Mouse (Mus musculus): ENCODE data around the gene Rundc1.

Gene Rundc1

DNA sequence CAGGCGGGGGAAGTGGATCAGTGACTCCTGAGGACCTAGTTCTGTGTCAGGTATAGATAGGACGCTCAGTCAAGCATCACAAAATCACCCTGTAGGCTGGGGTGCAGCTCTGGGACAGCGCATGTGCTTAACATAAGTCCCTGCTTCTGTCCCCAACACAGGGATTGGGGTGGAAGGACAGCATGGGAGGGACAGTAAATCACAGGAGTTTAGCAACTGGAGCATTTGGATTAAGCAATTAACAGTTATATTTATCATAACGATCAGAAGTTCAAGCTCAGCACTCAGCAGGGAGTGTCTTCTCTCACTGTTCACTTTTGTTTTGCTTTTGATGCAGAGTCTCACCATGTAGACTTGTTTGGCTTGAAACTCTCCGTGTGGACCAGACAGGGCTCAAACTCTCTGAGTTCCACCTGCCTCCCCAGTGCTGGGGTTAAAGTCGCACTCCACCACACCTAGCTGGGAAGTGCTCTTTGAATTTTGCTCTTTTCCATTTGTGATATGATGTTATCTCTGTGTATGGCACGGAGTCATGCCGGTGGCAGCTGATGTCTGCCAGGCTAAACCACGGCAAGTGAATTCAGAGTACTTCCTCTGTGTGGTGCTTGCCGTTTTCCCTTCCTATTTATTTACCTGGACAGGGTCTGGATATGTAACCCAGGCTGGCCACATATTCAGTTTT, 27.3 kb downstream of the Rundc1 start:
- CTCF ChIA-PET = interaction anchor here in 2 of 4 experiments (0.6 to 1.7 kb wide), 3 partner anchors 10 to 15 kb away, joined by 4 to 8 read pairs (median 5); partner anchors contain the start of genes Rnd2 (in 1 of the 2) and Rpl27 (in 1 of the 2)
- POLR2A ChIA-PET = interaction anchor here (0.5 to 24.0 kb wide), 16 partner anchors 2 to 262 kb away, joined by 3 to 550 read pairs (median 4); partner anchors contain the start of genes Rpl27 (in 4 of the 4), Rnd2 (in 2 of the 4), Vat1 (in 2 of the 4) and Ifi35 (in 1 of the 4)

DNA sequence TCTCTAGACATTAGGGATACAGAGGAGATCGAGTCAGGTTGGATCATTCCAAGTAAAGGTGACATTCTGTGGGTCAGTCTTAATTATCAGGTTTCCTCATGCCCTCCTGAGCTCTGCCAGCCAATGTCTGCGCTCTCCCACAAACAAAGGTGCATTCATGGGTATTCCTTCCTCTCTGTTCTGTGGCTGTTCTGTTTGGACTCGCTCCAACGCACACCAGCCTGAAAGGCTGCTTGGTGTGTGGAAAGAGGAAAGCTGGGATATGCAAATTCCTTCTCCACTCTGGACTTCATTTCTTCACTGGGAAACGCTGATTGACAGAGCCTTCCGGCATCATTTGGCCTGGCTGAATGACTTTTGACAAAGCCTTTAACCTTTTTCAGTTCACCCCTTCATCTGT, 29.8 kb downstream of the Rundc1 start:
- POLR2A ChIA-PET = interaction anchor here in 3 of 4 experiments (0.6 to 24.0 kb wide), 11 partner anchors 5 to 129 kb away, joined by 3 to 550 read pairs (median 4); partner anchors contain the start of genes Rpl27 (in 3 of the 3), Rnd2 (in 2 of the 3), Vat1 (in 2 of the 3) and Aoc2 (in 1 of the 3)
- CTCF ChIA-PET = interaction anchor here in 1 of 4 experiments (1.1 to 1.7 kb wide), 2 partner anchors 13 to 62 kb away, joined by 3 to 6 read pairs; partner anchors contain the start of gene Rpl27

DNA sequence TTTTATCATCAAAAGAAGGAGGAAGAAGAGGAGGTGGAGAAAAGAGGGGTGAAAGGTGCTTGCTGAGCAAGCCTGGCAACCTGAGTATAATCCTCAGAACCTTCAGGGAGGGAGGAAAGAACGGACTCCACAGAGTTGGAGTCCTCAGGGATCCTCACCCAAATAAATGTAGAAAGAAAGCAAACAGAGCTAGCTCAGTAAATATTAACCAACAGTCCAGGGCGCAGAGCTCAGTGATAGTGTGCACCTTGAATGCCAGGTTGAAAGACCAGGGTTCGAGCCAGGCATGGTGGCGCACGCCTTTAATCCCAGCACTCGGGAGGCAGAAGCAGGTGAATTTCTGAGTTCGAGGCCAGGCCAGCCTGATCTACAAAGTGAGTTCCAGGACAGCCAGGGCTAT, 30.7 kb downstream of the Rundc1 start:
- POLR2A ChIA-PET = interaction anchor here in 3 of 4 experiments (0.6 to 24.0 kb wide), 13 partner anchors 6 to 130 kb away, joined by 3 to 550 read pairs (median 4); partner anchors contain the start of genes Rpl27 (in 3 of the 3), Rnd2 (in 2 of the 3), Vat1 (in 2 of the 3) and Aoc2 (in 1 of the 3)
- CTCF ChIA-PET = interaction anchor here in 2 of 4 experiments (0.5 to 1.7 kb wide), 2 partner anchors 14 to 116 kb away, joined by 5 to 6 read pairs; partner anchors contain the start of gene Rpl27 (in 1 of the 2)

DNA sequence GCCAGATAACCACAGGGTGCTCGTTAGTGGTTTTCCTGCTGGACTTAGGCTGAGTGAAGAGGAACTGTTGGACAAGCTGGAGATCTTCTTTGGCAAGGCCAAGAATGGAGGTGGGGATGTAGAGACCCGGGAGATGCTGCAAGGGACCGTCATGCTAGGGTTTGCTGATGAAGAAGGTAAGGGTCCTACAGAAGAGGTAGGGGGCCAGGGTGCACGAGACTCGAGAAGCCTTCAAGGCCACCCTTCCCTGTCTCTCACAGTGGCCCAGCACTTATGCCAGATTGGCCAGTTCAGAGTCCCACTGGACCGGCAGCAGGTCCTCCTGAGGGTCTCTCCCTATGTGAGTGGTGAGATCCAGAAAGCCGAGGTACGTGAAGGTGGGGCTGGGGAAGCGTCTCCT, 32.7 kb downstream of the Rundc1 start:
- ChIA-PET CTCF (interaction anchor here in 1 of 4 experiments (0.6 kb wide), 1 partner anchor 8 kb away, joined by 3 read pairs; no protein-coding TSS in a partner anchor), POLR2A (interaction anchor here in 3 of 4 experiments (1.3 to 24.0 kb wide), 10 partner anchors 5 to 126 kb away, joined by 3 to 550 read pairs (median 12); partner anchors contain the start of genes Rpl27 (in 3 of the 3), Rnd2 (in 2 of the 3), Vat1 (in 2 of the 3) and Brca1 (in 1 of the 3))

DNA sequence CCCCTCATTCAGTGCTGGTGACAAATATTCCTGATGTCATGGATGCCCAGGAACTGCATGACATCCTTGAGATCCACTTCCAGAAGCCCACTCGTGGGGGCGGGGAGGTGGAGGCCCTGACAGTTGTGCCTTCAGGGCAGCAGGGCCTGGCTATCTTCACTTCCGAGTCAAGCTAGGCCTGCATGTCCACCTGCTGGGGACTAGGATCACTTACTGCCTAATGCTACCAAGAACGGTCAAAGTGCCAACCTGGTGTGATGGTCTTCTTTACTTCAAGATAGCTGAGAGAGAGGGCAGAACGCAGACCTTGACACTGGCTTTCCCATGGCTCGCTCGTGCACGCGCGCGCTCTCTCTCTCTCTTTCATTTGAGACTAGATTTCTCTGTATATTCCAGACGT, 33.3 kb downstream of the Rundc1 start:
- POLR2A ChIA-PET = interaction anchor here (0.7 to 24.0 kb wide), 21 partner anchors 4 to 132 kb away, joined by 3 to 550 read pairs (median 6); partner anchors contain the start of genes Rpl27 (in 4 of the 4), Ifi35 (in 2 of the 4), Nbr1 (in 2 of the 4) and Rnd2 (in 2 of the 4)
- CTCF ChIA-PET = interaction anchor here in 3 of 4 experiments (0.6 to 1.3 kb wide), 7 partner anchors 8 to 400 kb away, joined by 3 to 8 read pairs (median 4); partner anchors contain the start of gene Rpl27 (in 2 of the 3)

DNA sequence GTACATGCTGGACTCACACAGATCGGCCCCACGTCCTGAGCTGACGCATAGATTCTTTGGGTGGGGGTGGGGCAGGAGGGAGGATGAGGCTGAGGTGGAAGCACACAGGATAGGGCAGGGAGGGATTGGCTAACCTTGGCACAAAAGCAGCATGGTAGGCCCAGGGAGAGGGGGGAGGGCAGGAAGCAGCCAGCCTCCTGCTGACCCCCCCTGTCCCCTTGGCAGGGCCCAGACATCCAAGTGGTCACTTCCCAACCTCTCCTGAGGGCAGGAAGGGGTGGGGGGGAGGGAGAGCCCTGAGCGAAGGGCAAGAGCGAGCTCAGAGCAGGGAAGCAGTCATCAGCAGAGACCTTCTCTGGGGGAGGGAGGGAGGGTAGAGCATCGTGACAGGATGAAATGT, 34.8 kb downstream of the Rundc1 start:
- CTCF ChIA-PET = interaction anchor here (0.6 to 2.1 kb wide), 10 partner anchors 15 to 503 kb away, joined by 3 to 16 read pairs (median 4); partner anchors contain the start of gene Rpl27 (in 1 of the 4)

DNA sequence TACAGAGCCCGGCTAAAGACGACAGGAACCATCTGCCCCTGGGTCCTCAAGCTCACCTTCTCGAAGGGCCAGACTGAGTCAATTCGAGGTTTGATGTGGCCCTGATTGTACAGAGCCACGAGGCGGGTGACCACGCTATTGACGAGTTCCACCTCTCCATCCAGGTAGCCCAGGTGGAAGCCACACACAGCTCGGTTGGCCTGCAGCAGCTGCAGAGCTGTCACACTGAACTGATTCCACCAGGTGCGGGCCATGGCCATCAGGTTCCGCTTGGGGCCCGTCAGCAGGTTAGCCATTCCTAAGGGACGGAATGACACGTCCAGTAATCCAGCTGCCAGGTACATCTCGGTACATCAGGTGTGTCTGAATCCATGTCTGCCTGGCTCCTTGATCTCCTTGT, 35.4 kb downstream of the Rundc1 start:
- POLR2A ChIA-PET = interaction anchor here in 3 of 4 experiments (1.0 to 24.0 kb wide), 13 partner anchors 2 to 41 kb away, joined by 3 to 550 read pairs (median 7); partner anchors contain the start of genes Rpl27 (in 3 of the 3), Gm27029 (in 1 of the 3), Ifi35 (in 1 of the 3) and Ptges3l (in 1 of the 3)
- CTCF ChIA-PET = interaction anchor here in 1 of 4 experiments (2.1 kb wide), 1 partner anchor 18 kb away, joined by 6 read pairs; the partner anchor contains the start of gene Rpl27

More for the DNA sequence above, 34.8 kb downstream of the Rundc1 start:
- POLR2A ChIA-PET = interaction anchor here in 3 of 4 experiments (0.6 to 24.0 kb wide), 28 partner anchors 3 to 1549 kb away, joined by 3 to 550 read pairs (median 5); partner anchors contain the start of genes Rpl27 (in 3 of the 3), Gm27029 (in 2 of the 3), Ifi35 (in 2 of the 3) and Rnd2 (in 2 of the 3)

DNA sequence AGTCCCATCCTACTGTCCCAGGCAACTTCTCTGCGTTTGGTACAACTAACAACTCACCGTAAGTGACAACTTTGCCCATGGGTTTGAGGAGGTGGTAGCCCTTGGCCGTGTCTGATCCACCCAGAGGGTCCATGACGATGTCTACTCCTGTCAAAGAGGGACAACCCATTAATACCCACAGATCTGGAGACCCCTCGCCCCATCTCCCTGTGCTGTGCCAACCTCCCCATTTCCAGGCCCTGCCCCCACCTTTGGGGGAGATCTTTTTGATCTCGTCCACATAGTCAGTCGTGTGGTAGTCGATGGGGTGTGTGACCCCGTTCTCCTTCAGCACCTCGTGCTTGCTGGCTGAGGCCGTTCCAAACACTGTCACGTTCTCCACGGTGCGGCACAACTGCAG, 37.3 kb downstream of the Rundc1 start:
- CTCF ChIA-PET = no interaction called here

DNA sequence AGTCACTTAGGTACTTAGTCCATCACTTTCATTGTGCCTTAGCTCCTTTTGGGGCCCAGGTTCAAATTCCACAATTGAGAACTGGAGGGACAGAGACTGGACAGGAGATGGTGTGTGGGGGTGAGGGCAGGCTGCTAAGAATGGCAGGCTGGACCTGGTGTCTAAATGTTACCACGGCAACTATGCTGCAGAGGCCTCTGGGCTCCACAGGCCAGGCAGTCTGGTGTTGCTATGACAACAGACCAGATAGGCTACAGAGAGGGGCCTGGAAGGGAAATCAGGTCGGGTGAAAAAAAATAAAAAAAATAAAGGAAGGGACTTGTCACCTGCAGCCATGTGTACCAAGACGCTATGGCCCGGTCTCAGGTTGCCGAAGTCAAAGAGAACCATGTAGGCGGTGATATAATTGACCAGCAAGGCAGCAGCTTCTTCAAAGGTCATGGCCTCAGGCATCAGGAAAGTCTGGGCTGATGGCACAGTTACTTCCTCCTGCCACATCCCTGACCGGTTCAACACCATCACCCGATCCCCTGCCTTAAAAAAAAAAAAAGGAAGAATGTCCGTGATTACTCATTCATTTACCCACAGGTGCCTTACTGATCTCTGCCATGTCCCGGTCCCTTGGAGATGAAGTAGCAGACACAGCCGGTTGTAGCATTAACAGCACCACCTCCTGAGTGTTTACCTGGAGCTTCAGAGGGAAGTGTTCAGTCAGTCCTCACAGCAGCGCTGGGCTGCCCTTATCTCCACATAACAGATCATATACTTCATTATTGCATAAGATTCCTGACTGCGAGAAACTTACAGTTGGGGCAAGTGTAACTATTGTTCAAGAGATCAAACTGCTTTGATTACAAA, 37.9 kb downstream of the Rundc1 start:
- POLR2A ChIA-PET = interaction anchor here in 3 of 4 experiments (0.6 to 24.0 kb wide), 12 partner anchors 7 to 462 kb away, joined by 3 to 550 read pairs (median 12); partner anchors contain the start of genes Rpl27 (in 3 of the 3) and Ifi35 (in 2 of the 3)
- CTCF ChIA-PET = no interaction called here

More for the DNA sequence above, 37.3 kb downstream of the Rundc1 start:
- POLR2A ChIA-PET = interaction anchor here in 3 of 4 experiments (0.6 to 24.0 kb wide), 4 partner anchors 12 to 463 kb away, joined by 3 to 550 read pairs (median 59); partner anchors contain the start of genes Rpl27 (in 2 of the 3) and Ifi35 (in 1 of the 3)

DNA sequence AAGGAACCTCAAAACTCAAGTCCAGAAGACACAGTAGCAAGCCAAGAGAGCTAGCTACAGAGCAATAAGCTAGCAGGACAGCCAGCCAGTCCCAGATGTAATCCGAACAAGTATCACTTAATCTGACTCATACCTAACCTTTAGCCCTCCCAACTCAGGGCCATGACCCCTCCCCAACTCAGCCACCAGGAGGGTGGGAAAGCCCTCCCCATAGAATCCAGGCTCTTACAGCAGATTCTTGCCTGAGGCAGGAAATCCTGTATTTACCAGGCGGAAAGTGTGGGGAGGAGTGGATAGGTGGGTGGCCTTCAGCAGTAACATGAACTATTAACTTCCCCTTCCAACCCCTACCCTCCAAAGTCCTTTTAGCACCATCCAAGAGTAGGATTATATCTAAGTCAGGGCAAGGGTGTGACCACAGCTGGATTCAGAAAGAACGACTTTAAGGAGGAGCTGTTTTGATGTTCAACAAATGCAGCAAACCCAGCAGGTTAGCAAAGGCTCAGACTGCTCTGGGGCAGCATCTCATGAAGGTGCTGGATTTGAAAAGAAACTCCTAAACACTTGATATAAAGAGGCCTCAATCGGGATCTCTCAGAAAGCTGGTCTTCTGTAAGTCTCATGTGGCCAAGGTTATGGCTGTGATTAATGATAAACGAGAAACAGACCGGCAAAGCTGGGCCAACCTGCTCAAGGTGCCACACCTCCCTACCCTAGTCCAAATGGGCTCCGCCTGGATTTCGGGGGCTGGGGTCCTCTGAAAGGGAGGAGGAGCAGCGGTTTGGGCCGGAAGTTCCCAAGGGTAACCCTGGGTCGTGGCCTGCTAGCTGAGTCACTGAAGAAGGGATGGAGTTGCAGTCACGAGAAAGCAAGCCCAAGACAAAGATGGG, 39.6 kb downstream of the Rundc1 start, which contains the start of gene Rnd2:
Gene Rnd2 (plus strand): TSS at position 789 of the 890 bp plus-strand sequence.
- ChIA-PET CTCF (interaction anchor here (0.5 to 2.8 kb wide), 11 partner anchors 12 to 179 kb away, joined by 3 to 19 read pairs (median 4); partner anchors contain the start of gene Rpl27 (in 3 of the 4)), POLR2A (interaction anchor here (0.6 to 24.0 kb wide), 72 partner anchors 9 to 1145 kb away, joined by 3 to 550 read pairs (median 4); partner anchors contain the start of genes Rpl27 (in 4 of the 4), Aarsd1 (in 3 of the 4), Brca1 (in 2 of the 4) and Cntd1 (in 2 of the 4))

DNA sequence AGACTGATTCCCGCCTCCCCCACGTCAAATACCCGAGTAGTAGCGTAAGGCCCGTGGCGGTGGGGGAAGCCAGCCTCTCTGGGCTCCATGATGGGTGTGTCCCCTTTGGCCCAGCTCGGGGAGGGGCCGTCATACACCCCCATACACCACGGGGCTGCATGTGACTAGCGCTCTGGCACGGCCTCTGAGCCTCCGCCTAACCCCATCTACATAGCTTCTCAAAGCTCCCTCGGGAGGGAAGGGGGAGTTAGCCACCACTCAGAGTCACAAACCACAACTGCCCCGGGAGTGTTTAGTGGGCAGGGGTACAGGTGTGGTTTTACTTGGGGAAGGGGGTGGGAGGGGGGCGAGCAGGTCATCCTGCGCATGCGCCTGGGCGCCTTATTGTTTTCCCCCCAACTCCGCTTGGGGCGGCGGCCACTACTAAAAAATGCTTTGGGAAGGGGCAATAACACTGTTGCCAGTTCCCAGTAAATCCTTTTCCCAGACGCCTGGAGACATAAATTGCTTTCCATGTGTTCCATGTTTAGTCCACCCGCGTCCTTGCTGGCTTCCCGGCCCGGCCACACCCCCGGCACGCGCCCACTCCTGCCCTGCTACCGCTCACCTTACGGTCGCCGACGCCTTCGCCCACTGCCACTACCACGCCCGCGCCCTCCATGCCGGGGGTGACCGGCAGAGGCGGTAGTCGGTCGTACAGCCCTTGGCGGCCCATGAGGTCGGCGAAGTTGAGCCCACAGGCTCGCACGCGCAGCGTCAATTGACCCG, 40.4 kb downstream of the Rundc1 start:
- CTCF ChIA-PET = interaction anchor here (0.5 to 2.8 kb wide), 13 partner anchors 13 to 338 kb away, joined by 3 to 19 read pairs (median 3); partner anchors contain the start of gene Rpl27 (in 1 of the 4)
- POLR2A ChIA-PET = interaction anchor here (0.6 to 24.0 kb wide), 74 partner anchors 9 to 1146 kb away, joined by 3 to 550 read pairs (median 4); partner anchors contain the start of genes Rpl27 (in 4 of the 4), Aarsd1 (in 3 of the 4), Brca1 (in 2 of the 4) and Cntd1 (in 2 of the 4)

DNA sequence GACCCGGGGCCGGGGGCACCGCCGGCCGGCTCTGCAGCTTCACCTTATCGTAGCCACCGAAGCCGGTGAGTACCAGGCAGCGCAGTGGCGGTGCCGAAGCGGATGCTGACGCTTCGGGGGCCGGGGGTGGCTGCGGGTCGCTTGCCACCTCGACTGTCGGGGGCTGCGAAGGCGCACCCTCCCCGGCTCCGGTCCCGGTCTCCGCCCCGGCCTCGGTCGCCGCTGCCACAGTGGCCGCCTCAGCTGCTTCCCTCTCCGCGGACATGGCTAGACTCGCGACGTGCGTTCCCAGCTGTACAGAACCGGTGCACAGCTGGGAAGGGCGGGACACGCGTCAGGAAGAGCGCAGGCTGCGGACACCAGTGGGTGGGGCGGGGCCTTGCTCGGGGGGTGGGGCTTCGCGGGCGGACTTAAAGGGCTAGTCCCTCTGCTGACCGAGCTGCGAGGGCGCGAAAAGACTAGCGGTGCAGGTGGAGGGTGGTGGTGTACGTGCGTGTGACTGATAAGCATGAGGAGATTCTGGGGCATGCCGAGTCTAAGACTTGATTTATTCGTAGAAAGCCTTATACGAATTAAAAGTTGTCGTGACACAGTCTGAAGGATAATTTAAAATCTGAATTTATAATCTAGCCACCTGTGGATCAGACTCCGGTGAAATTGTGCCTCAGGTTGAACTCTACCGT, 41.1 kb downstream of the Rundc1 start, which contains the start of gene Vat1:
Gene Vat1 (minus strand): TSS at position 362 of the 683 bp plus-strand sequence.
- ChIA-PET POLR2A (interaction anchor here in 3 of 4 experiments (0.6 to 24.0 kb wide), 30 partner anchors 9 to 346 kb away, joined by 3 to 550 read pairs (median 6); partner anchors contain the start of genes Rpl27 (in 3 of the 3), Brca1 (in 2 of the 3), Ifi35 (in 2 of the 3) and Nbr1 (in 2 of the 3)), CTCF (interaction anchor here in 3 of 4 experiments (0.5 to 2.8 kb wide), 11 partner anchors 15 to 339 kb away, joined by 3 to 19 read pairs (median 5); partner anchors contain the start of gene Rpl27 (in 1 of the 3))

DNA sequence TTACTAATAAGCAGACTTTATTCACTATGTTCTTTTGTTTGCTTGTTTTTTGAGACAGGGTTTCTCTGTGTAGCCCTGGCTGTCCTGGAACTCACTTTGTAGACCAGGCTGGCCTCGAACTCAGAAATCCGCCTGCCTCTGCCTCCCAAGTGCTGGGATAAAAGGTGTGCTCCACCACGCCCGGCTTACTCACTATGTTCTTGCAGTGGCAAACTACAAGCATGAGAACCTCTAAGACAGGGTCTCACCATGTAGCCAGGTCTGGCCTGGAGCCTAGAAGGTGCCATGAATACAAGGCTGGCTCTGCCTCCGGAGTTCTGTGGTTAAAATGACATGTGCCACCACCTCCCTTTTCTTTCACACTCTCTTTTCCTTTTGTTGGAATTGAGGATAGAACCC, 41.7 kb downstream of the Rundc1 start:
- CTCF ChIA-PET = interaction anchor here in 2 of 4 experiments (1.0 to 2.1 kb wide), 5 partner anchors 14 to 286 kb away, joined by 3 to 11 read pairs (median 5); no protein-coding TSS in a partner anchor

More for the DNA sequence above, 41.7 kb downstream of the Rundc1 start:
- POLR2A ChIA-PET = interaction anchor here in 3 of 4 experiments (0.6 to 24.0 kb wide), 17 partner anchors 11 to 328 kb away, joined by 3 to 550 read pairs (median 16); partner anchors contain the start of genes Rpl27 (in 3 of the 3), Brca1 (in 1 of the 3), Ifi35 (in 1 of the 3) and Nbr1 (in 1 of the 3)
